Mouse (Mus musculus) kidney, adult 2 months (tissue): ENCODE measurements at regions not wholly inside any gene's neighbourhood (a gene's known extent, or its start where the extent isn't known, plus 50 kb on each side); places are given as distances from the start of the nearest gene placed in this dataset.

Source experiments
- DNase-seq: peaks from one replicate; pipeline ENCODE4 v3.0.0; 2021
- H3K27ac ChIP-seq: fragments of 200-500 bp; 2 replicates; pipeline ENCODE4 v1.5.1; 2012; ENCODE audit warnings: low read depth, low read length, control low read depth, inconsistent platforms; ENCODE audit not compliant: insufficient read depth
- H3K27me3 ChIP-seq: fragments of 200-500 bp; replicated peaks from 2 replicates; pipeline ENCODE4 v1.6.1; 2012; ENCODE audit warnings: mild to moderate bottlenecking, moderate library complexity, low read length, inconsistent platforms; ENCODE audit not compliant: control insufficient read depth, insufficient read depth
- H3K36me3 ChIP-seq: fragments of 200-500 bp; 2 replicates; pipeline ENCODE4 v1.6.1; 2012; ENCODE audit warnings: mild to moderate bottlenecking, moderate library complexity, low read length, inconsistent platforms; ENCODE audit not compliant: control insufficient read depth, insufficient read depth
- H3K4me1 ChIP-seq: fragments of 200-500 bp; 2 replicates; pipeline ENCODE4 v1.6.1; 2011; ENCODE audit warnings: low read length; ENCODE audit not compliant: control insufficient read depth, insufficient read depth
- H3K4me3 ChIP-seq: fragments of 200-500 bp; 2 replicates; pipeline ENCODE4 v1.5.1; 2011; ENCODE audit warnings: mild to moderate bottlenecking, low read depth, low read length, control low read depth; ENCODE audit not compliant: insufficient read depth
- CTCF ChIP-seq: fragments of 200-500 bp; conservative IDR thresholded peaks from 2 replicates; pipeline ENCODE4 v1.5.1; 2011; ENCODE audit warnings: low read depth, mild to moderate bottlenecking, control low read depth, low read length, moderate library complexity, mixed read lengths; ENCODE audit not compliant: insufficient read depth, insufficient read length
- POLR2A ChIP-seq: fragments of 200-500 bp; IDR thresholded peaks from one replicate; pipeline ENCODE4 v1.6.1; 2011; ENCODE audit warnings: low read depth, low read length, control low read depth
- WGBS: fragments of 180-500 bp; shearing (Covaris S2); methylation state at CpG from one replicate; pipeline ENCODE4 v1.1.7; 2018; 5-methylcytosine and 5-hydroxymethylcytosine counted together

GRCm38 (mm10) chr11:32976572-32976971 is 152.2 kb upstream of the Smim23 start:
- 81% methylated on average over 2 of the region's 2 CpGs for WGBS
- TF ChIP-seq CTCF (no peak), POLR2A (no peak)
- Histone ChIP-seq H3K36me3 (no peaks in the 10 kb centered on the region), H3K4me3 (no peak overlapping the region), H3K27me3 (no peaks in the 10 kb centered on the region), H3K27ac (no peak overlapping the region), H3K4me1 (no peaks in the 10 kb centered on the region)
- no peak for DNase-seq

- TF ChIP-seq POLR2A, result no peak
- no peak for TF ChIP-seq CTCF
- H3K4me3 ChIP-seq, result no peak overlapping the region
- no peaks in the 10 kb centered on the region for H3K4me1 ChIP-seq
- WGBS, result 68% methylated on average over 4 of the region's 4 CpGs
- no peaks in the 10 kb centered on the region for H3K27me3 ChIP-seq
- H3K36me3 ChIP-seq, result no peaks in the 10 kb centered on the region
- H3K27ac ChIP-seq, result no peak overlapping the region
- DNase-seq, result peak; percentile 3
These were observed 149.0 kb upstream of the Smim23 start for GRCm38 (mm10) chr11:32973453-32973852.

- Histone ChIP-seq H3K36me3 (no peaks in the 10 kb centered on the region), H3K4me3 (no peak overlapping the region), H3K4me1 (no peaks in the 10 kb centered on the region), H3K27me3 (no peaks in the 10 kb centered on the region), H3K27ac (no peak overlapping the region)
- no peak for TF ChIP-seq CTCF
- no peak for TF ChIP-seq POLR2A
- no peak for DNase-seq
- WGBS, result 68% methylated on average over 2 of the region's 2 CpGs
These were observed 141.0 kb upstream of the Smim23 start for GRCm38 (mm10) chr11:32965418-32965817.

- WGBS, result 66% methylated on average over 6 of the region's 6 CpGs
- Histone ChIP-seq H3K36me3 (no peaks in the 10 kb centered on the region), H3K4me3 (no peak overlapping the region), H3K4me1 (no peaks in the 10 kb centered on the region), H3K27me3 (no peaks in the 10 kb centered on the region), H3K27ac (no peak overlapping the region)
- no peak for DNase-seq
- TF ChIP-seq CTCF, result no peak
- no peak for TF ChIP-seq POLR2A
These were observed 139.4 kb upstream of the Smim23 start for GRCm38 (mm10) chr11:32963625-32964293.

- 77% methylated on average over 3 of the region's 3 CpGs for WGBS
- H3K27ac ChIP-seq, result no peak overlapping the region
- TF ChIP-seq CTCF (no peak; the same call in 1 of the 2 replicates), POLR2A (no peak)
- H3K27me3 ChIP-seq, result no peaks in the 10 kb centered on the region
- no peaks in the 10 kb centered on the region for H3K4me1 ChIP-seq
- no peak for DNase-seq
- no peak overlapping the region for H3K4me3 ChIP-seq
- no peaks in the 10 kb centered on the region for H3K36me3 ChIP-seq
These were observed 137.2 kb upstream of the Smim23 start for GRCm38 (mm10) chr11:32961600-32961999.

- TF ChIP-seq POLR2A (no peak), CTCF (no peak)
- DNase-seq, result no peak
- Histone ChIP-seq H3K36me3 (no peaks in the 10 kb centered on the region), H3K27ac (no peak overlapping the region), H3K27me3 (no peaks in the 10 kb centered on the region), H3K4me1 (no peaks in the 10 kb centered on the region), H3K4me3 (no peak overlapping the region)
- WGBS, result 27% methylated on average over 5 of the region's 5 CpGs
These were observed 134.6 kb upstream of the Smim23 start for GRCm38 (mm10) chr11:32958961-32959360.

GRCm38 (mm10) chr11:32956993-32957392 is 132.6 kb upstream of the Smim23 start:
- WGBS, result 30% methylated on average over 7 of the region's 7 CpGs

More at GRCm38 (mm10) chr11:32956993-32957392, 132.6 kb upstream of the Smim23 start:
- no peaks in the 10 kb centered on the region for H3K36me3 ChIP-seq
- no peak overlapping the region for H3K4me3 ChIP-seq
- no peak overlapping the region for H3K27ac ChIP-seq
- no peaks in the 10 kb centered on the region for H3K27me3 ChIP-seq
- DNase-seq, result peak; percentile 17
- H3K4me1 ChIP-seq, result no peaks in the 10 kb centered on the region
- TF ChIP-seq CTCF (peak; percentile 60), POLR2A (no peak)
